Comparison of ENCODE assay signal across 8 mouse cellular contexts in genomic region chr7:89338350-89339141, GRCm38 (mm10).
A peak's percentile ranks its signal among the peaks of the same experiment; 100 is the strongest.
DNase-seq lines count a peak whose midpoint lies in the region; ATAC-seq lines count a peak whose summit lies in the region.

No protein-coding gene starts in this region.

- H3K9me3 ChIP-seq in embryonic facial prominence, embryonic 14.5 days (ENCODE audit: control insufficient read depth, low read length), result no peaks in the 10 kb centered on the region
- no peaks in the 10 kb centered on the region for H3K9me3 ChIP-seq in kidney, embryonic 14.5 days (ENCODE audit: control insufficient read depth, low read length)
- H3K9me3 ChIP-seq in limb, embryonic 15.5 days, result no peaks in the 10 kb centered on the region

- no peaks in the 10 kb centered on the region for H3K36me3 ChIP-seq in embryonic facial prominence, embryonic 14.5 days (ENCODE audit: control insufficient read depth, insufficient read depth, low read length)
- H3K36me3 ChIP-seq in kidney, embryonic 14.5 days (ENCODE audit: control insufficient read depth, insufficient read depth, low read length), result no peaks in the 10 kb centered on the region
- H3K36me3 ChIP-seq in limb, embryonic 15.5 days, result no peaks in the 10 kb centered on the region

- WGBS in embryonic facial prominence, embryonic 14.5 days, result under 1% methylated on average over 13 of the region's 57 CpGs
- WGBS in kidney, embryonic 14.5 days, result under 1% methylated on average over 57 of the region's 57 CpGs
- 1% methylated on average over 55 of the region's 57 CpGs for WGBS in limb, embryonic 15.5 days

- no peaks in the 10 kb centered on the region for H3K27me3 ChIP-seq in embryonic facial prominence, embryonic 14.5 days (replicated peaks; ENCODE audit: control insufficient read depth, insufficient read depth, low read length)
- no peaks in the 10 kb centered on the region for H3K27me3 ChIP-seq in kidney, embryonic 14.5 days (ENCODE audit: control insufficient read depth, insufficient read depth, low read length)
- no peaks in the 10 kb centered on the region for H3K27me3 ChIP-seq in limb, embryonic 15.5 days

- H3K4me1 ChIP-seq in embryonic facial prominence, embryonic 14.5 days (ENCODE audit: control insufficient read depth, insufficient read depth, low read length), result peaks cover 19% of the 10 kb centered on the region
- H3K4me1 ChIP-seq in kidney, embryonic 14.5 days (ENCODE audit: control insufficient read depth, insufficient read depth, low read length), result peaks cover 15% of the 10 kb centered on the region
- H3K4me1 ChIP-seq in limb, embryonic 15.5 days, result peaks cover 18% of the 10 kb centered on the region

- peak; percentile 94 for ATAC-seq in embryonic facial prominence, embryonic 14.5 days (ENCODE audit: low read depth)
- peak; percentile 94 for ATAC-seq in kidney, embryonic 14.5 days (ENCODE audit: low FRiP score, low TSS enrichment)
- ATAC-seq in limb, embryonic 15.5 days (ENCODE audit: insufficient number of reproducible peaks, low FRiP score, low TSS enrichment, low read depth), result peak; percentile 80

- peak overlapping the region; percentile 98 for H3K4me3 ChIP-seq in embryonic facial prominence, embryonic 14.5 days (ENCODE audit: low read depth, low read length)
- peak overlapping the region; percentile 76 for H3K4me3 ChIP-seq in kidney, embryonic 14.5 days (ENCODE audit: low read length)
- H3K4me3 ChIP-seq in limb, embryonic 15.5 days, result peak overlapping the region; percentile 93

- H3K27ac ChIP-seq in embryonic facial prominence, embryonic 14.5 days (replicated peaks; ENCODE audit: low read depth, low read length), result peak overlapping the region; percentile 74
- H3K27ac ChIP-seq in kidney, embryonic 14.5 days (ENCODE audit: low read depth, low read length), result no peak overlapping the region
- peak overlapping the region; percentile 79 for H3K27ac ChIP-seq in limb, embryonic 15.5 days

- peak overlapping the region; percentile 92 for H3K9ac ChIP-seq in embryonic facial prominence, embryonic 14.5 days (ENCODE audit: low read depth, low read length)
- peak overlapping the region; percentile 75 for H3K9ac ChIP-seq in kidney, embryonic 14.5 days (ENCODE audit: low read depth, low read length)
- H3K9ac ChIP-seq in limb, embryonic 15.5 days, result peak overlapping the region; percentile 87

- peak; percentile 72 for DNase-seq in 3T3-L1 (ENCODE audit: low read depth, low spot score)
- peak; percentile 88 to 90 for DNase-seq in adrenal gland, postnatal 4 days (ENCODE audit: low spot score in 2 of 2)
- DNase-seq in embryonic facial prominence, embryonic 14.5 days (ENCODE audit: low spot score), result peak; percentile 89
- peak; percentile 92 to 95 for DNase-seq in heart, adult 9 months (ENCODE audit: low spot score in 2 of 2)
- peak; percentile 70 to 88 for DNase-seq in monocyte, adult 2 months (ENCODE audit: low read depth in 1 of 2, low spot score in 2 of 2)
- peak; percentile 92 to 93 for DNase-seq in spleen, postnatal 36 days (ENCODE audit: low spot score in 2 of 2)

- peak overlapping the region; percentile 79 for H3K4me2 ChIP-seq in embryonic facial prominence, embryonic 14.5 days (ENCODE audit: low read depth, low read length)
- peak overlapping the region; percentile 89 for H3K4me2 ChIP-seq in kidney, embryonic 14.5 days (replicated peaks; ENCODE audit: low read depth, low read length)
- H3K4me2 ChIP-seq in limb, embryonic 15.5 days, result peak overlapping the region; percentile 69
